Mouse (Mus musculus): ENCODE results near the gene Il22ra2.

Gene Il22ra2

GRCm38 (mm10) chr10:19603231-19603630 lies 18.6 kb upstream of the Il22ra2 start:
- no peak for DNase-seq

- no peak for DNase-seq
These were observed 12.7 kb upstream of the Il22ra2 start for GRCm38 (mm10) chr10:19609125-19609524.

- no peak for DNase-seq
These were observed 10.2 kb upstream of the Il22ra2 start for GRCm38 (mm10) chr10:19611616-19612015.

GRCm38 (mm10) chr10:19613111-19613753 lies 8.6 kb upstream of the Il22ra2 start:
- peak; percentile 21 for DNase-seq

GRCm38 (mm10) chr10:19619736-19620135 lies 2.1 kb upstream of the Il22ra2 start:
- no peak for DNase-seq

GRCm38 (mm10) chr10:19624617-19625016 lies 2.8 kb downstream of the Il22ra2 start:
- no peak for DNase-seq

GRCm38 (mm10) chr10:19627342-19627741 lies 5.5 kb downstream of the Il22ra2 start:
- DNase-seq, result no peak

GRCm38 (mm10) chr10:19627748-19628147 lies 6.0 kb downstream of the Il22ra2 start:
- no peak for DNase-seq

GRCm38 (mm10) chr10:19631616-19632195 lies 9.9 kb downstream of the Il22ra2 start:
- DNase-seq, result no peak

- no peak for DNase-seq
These were observed 17.1 kb downstream of the Il22ra2 start for GRCm38 (mm10) chr10:19638851-19639250.

- DNase-seq, result no peak
These were observed 17.8 kb downstream of the Il22ra2 start for GRCm38 (mm10) chr10:19639630-19640029.

- no peak for DNase-seq
These were observed 23.3 kb downstream of the Il22ra2 start for GRCm38 (mm10) chr10:19645119-19645518.

GRCm38 (mm10) chr10:19657426-19657825 lies 35.6 kb downstream of the Il22ra2 start:
- no peak for DNase-seq

- no peak for DNase-seq
These were observed 38.2 kb downstream of the Il22ra2 start for GRCm38 (mm10) chr10:19659953-19660352.

- DNase-seq, result no peak
These were observed 47.2 kb downstream of the Il22ra2 start for GRCm38 (mm10) chr10:19668973-19669372.

- no peak for DNase-seq
These were observed 50.2 kb downstream of the Il22ra2 start for GRCm38 (mm10) chr10:19672015-19672414.

GRCm38 (mm10) chr10:19673146-19673545 lies 51.3 kb downstream of the Il22ra2 start:
- DNase-seq, result no peak

Measured in kidney, postnatal 14 days (tissue).